Mouse (Mus musculus): ENCODE data around the gene Slc17a4.

The Slc17a4 gene

DNA sequence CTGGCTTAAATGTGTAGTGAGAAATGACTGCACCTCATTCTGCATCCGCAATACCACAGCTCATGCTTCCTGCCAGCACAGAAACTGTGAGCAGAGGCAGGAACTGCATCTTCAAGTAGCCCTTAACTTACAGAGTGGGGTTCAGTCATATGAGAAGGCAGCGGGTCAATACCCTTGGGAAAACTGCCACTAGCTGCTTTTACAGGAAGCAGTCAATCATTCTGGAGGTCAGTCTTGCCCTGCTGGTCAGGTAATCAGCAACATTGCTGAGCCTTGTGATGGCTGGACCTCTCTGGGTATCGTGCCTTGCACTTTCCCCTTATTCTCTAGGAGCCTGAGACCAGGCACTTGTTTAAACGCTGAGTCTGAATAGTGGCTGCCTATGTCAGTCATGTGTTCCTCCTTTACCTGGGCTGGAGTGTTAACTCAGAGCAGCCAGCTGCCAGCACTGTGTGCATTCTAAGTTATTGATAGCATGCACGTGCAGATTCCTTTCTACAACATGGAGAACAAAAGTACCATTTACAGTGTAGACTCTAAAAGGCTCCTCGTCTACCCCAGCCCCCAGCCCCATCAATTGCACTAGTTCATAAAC, 25.7 kb downstream of the Slc17a4 start:
- no peak for DNase-seq

DNA sequence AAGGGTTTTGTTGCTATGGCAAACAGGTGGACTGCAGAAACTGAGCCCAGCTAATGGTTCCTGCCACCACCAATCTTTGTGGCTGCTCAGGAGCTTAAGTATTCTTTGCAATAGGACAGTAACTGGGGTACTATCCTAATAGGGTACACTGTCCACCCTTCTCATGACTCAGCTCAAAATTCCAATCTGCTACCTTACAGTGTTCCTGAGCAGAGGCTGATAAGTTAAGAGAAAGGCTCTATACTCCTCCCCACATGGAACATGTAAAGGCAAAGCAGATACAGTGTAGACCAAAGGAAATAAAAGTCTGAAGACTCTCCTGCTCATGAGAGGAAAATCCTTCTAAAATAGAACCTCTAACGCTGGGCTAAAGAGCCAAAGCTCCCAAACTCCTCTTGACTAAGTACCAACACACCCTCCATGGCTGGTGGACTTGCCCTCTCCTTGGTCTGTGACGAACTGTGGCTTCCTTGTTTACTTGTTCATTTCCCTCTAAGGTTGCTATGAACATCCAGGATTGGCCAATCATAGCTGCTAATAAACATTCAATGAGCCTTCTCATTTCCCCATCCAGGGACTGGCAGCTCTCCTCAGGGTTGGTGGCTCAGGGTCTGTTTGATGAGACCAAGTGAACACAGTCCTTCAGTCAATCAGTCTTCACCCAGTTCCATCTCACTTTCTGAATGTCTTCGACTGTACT, 27.6 kb downstream of the Slc17a4 start:
- DNase-seq, result no peak

DNA sequence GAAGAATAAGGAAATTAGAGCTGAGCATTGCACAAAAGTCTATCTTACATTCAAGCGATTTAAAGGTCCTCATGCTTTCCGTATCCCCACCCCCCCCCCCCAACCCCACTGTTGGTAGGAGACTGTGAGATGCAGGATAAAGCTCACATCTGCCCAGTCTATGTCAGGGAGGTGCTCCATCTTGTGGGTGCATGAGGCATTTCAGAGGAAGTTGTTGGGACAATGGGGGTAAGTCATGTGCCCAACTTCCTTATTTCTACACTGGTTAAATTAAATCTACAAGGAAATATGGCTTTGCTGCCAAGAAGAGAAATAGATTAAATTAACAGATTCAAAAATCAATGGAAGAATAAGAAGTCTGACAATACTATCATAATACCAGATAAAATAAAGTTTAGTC, 29.3 kb downstream of the Slc17a4 start:
- peak; percentile 46 for DNase-seq

DNA sequence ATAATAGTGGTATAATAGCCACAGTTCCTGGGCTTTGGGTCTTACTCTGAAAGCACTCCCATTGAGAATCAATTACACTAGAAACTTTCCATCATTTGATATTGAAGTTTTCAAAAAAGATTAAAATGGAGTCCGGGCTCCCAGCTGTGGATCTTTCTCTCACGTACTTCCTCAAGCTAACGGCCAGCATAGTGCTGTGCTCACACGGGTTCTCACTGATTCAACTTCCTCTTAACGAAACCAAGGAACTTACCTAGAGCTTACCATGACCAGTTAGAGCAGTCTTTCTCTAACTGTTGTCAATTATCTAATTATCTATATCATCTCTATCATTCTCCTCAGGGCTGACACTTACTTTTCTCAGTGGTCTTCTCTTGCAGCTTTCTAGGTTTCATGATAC, 35.2 kb downstream of the Slc17a4 start:
- DNase-seq, result no peak

DNA sequence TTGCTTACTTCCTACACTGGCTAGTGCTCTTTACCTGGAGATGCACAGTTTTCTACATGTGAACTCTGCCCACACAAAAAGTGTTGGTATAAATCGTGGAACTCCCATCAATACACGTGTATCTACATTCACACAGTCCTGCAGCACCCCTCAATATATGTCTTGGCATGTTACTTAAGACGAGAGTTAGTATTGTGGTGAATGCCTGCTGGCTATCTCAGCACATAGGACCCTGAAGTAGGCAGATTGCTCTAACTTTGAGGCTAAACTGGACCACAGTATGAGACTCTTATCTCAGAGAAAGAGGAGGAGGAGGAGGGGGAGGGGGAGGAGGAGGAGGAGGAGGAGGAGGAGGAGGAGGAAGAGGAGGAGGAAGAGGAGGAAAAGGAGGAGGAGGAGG, 35.7 kb downstream of the Slc17a4 start:
- DNase-seq, result no peak

DNA sequence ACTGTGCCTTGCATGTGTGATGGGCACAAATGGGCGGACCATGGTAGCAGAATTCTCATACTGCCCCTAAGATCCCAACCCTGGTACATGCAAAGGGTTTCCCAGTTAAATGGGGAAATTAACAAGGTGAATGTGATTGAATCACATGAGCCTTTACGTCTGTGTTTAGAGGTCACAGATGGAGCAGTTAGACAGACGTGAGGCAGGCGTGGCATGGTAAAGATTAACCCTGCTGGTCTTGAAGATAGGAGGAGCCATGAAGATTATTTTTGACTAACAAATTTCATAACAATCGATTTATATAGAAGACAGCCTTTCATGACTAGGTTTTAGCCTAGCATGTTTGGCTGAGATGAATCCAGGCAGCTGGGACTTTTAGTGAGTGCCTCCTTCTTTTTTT, 41.7 kb downstream of the Slc17a4 start:
- DNase-seq, result no peak

DNA sequence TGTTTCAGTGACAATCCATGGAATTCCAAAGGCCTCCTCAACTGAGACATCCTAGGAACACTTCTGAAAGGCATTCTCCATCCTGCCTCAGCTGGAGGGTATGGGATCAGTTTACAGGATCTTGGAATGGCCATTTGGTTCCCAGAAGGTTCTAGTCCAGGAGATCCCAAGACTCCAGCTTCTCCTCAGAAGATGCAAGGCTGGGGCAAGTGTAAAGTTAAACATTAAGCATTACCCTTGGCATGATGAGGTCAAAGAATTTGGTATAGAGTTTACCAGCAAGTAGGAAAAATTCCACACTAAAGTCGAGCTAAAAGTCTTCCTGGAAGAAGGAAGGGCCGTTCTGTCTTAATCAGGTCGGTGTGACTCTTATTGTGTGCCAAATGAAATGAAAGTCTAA, 44.8 kb downstream of the Slc17a4 start:
- no peak for DNase-seq

DNA sequence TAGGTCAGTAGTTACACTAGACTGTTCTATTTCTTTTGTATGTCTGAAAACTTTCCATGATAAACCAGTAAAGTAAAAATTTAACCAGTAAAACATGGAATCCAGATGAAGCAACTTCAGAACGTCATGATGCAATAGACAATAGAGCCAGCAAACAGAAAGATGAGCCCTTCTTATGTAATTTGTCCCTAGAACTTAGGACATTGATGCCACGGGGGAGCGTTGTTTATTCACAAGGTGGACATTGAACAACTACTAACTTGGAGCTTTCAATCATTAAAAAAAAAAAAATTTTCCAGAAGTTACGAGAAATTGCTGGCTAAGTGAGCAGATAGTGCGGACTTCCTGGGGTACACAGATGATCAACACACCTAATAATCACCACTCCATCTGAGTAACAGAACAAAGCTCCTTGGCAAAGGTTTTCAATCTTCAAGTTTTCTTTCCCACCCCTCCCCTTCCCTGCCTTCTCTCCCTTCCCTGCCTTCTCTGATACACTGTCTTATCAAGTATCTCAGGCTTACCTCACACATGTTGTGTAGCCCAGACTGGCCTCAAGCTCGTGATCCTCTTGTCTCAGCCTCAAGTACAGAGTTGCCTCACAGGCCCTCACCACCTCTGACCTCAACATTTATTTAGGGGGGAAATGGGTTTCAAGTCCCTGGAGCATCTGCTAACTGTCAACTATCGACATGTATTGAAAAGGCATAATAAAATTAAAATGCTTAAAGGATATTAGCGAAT, 45.8 kb downstream of the Slc17a4 start:
- no peak for DNase-seq

DNA sequence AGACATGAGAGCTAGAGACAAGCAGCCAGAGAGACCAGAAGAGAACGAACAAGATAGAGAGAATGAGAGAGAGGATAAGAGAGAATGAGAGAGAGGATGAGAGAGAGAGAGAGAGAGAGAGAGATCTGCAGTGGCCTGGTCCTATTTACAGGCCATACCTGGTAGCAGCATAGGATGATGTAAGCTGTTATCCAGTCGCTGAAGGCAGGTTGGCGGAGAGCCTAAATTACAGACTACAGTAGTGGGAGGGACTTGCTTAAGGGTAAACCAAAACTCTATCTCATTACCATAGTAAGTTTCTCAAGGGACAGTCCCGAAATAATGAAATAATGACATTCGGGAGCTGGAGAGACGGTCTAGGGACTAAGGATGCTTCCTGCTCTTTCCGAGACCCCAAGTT, 47.4 kb downstream of the Slc17a4 start, which contains the start of gene Slc17a1:
Slc17a1 (plus strand) TSS at position 346 of the 400 bp plus-strand sequence.
- no peak for DNase-seq

DNA sequence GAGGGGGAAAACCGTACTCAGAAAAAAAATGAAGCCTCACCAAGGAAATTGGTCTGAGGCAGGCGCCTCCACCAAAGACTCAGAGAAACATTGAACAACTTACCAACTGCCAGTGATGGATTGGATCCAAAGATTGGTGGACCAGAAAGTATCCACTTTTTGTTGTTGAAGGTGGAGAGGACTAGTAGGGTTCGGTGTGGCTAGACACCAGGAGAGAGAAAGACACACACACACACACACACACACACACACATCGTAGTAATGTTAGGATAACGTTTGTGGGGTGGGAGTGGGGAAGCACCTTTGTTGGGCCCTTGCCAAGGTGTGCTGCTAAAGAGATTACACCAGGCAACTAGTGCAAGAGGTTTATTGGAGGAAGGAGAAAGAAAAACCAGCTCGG, 47.8 kb downstream of the Slc17a4 start:
- no peak for DNase-seq

DNA sequence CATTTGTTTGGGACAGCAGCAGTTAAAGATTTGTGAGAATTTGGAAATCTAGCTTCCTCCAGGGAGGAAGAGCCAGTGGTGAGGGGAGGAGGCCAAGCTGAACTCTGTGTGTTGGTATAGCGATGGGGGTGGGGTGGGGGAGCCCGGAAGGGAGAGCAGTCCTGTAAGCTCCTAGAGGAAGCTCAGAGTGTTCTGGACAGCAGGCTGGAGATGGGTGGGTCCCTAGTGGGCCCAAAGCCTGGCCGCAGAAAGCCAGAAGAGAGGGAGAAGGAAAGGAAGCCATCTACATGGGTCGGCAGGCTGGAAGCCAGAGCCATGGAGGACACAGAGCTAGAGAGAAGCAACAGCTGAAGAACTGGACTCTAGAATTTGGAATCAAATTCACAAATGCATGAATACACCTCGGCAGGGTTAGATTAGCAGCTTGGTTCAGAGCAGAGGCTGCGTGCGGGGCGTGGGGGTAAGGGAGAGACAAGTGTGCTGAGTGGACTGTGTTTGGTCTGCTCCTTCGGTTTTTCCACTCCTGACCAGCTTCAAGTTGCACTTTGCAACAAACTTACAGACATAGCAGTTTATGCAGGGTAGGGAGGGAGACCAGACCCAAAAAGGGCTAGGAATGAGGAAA, 48.6 kb downstream of the Slc17a4 start:
- no peak for DNase-seq

DNA sequence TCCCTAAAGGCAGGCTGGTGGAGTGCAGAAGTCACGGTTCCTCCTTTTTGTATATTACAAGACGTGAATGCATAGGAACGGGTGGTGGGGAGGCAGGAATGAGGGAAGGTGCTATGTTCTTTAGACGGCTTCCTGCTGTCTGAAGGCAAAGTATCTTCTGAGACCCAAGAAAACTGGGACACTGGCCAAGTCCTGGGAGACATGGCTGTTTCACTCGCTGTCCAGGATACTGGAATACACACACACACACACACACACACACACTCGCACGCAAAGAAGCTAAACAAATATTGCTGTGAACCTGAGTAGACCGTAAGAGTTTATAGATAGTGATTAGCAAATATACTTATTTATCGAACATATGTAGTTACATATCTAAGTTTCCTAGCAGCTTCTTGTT, 50.1 kb downstream of the Slc17a4 start:
- no peak for DNase-seq

DNA sequence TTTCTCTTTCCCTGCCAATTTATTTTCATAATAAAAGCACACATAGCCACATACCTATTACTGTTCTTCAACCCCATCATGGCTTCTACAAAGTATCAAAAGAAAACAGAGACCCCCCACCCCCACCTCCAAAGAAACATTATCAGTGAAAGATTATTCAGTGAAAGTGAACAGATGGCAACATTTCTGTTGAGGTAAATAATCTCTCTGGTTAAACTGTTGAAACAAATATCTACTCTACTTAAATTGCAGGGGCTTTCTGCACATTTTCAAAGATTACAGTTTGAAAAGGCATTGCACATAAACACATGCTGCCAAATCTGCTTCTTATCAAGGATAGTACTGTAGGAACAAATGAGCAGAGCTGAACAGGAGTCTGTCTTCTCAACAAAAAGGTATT, 53.0 kb downstream of the Slc17a4 start:
- DNase-seq, result no peak

DNA sequence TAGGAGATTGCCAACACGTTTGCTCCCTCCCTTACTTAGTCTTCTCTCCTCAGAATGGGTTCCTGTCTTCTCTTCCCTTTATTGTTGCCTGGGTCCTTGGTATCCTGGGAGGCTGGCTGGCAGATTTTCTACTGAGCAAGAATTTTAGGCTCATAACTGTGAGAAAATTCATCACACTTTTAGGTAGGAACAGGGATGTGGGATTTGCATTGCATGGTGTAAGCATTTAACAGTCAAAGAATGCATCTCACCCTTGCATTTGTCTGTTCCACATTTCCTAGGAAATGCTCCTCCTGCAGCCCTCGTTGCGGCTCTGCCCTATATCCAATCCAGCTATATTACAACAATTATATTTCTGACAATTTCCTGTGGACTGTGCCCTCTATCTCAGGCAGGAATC, 58.4 kb downstream of the Slc17a4 start:
- no peak for DNase-seq

DNA sequence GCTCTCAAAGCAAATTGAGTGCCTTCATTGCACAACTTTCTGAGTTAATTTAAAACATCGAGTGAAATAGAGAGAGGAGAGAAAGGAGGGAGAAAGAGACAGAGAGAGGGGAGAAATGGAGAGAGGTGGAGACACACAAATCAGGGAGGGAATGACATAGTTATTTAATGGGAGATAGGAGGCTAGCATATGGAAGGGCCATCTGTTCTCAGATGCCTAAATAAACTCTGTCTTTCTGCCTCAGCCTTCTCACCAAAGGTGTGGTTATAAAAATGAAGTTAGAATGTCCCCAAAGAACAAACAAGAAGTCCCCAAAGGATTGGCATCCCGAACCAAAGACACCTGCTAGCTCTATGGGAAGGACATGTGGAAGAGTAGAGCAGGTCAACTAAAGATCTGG, 65.5 kb downstream of the Slc17a4 start:
- no peak for DNase-seq

All from thymus, postnatal 4 days (tissue).